Mouse (Mus musculus): ENCODE data around the gene Nsf.

GRCm38 (mm10) chr11:103956866-103957265, 3.0 kb upstream of the Nsf start:
- no peak for TF ChIP-seq CTCF (IDR thresholded peaks at IDR 0.05; ENCODE audit: insufficient read depth, low read depth, low read length)
- no peak for TF ChIP-seq POLR2A (IDR thresholded peaks at IDR 0.05; ENCODE audit: insufficient read depth, low read depth, low read length)

All from olfactory bulb, adult 2 months (tissue).